Mouse (Mus musculus) lung, embryonic 16.5 days (tissue): ENCODE measurements around the gene Fggy. TPM values are rescaled to one million over a fixed set of nuclear protein-coding genes. Genes with fewer than 3 reads are reported as not detected.

Experiments
- ATAC-seq: fragments of 200-750 bp; cut with Nextera tagmentation; 2 replicates; pipeline ENCODE4 v1.8.0; 2017; ENCODE audit warnings: low read depth, mild to moderate bottlenecking, moderate library complexity
- H3K27ac ChIP-seq: fragments of 300-500 bp; sonication (generic); 2 replicates; pipeline ENCODE4 v1.5.1; 2014; ENCODE audit warnings: mild to moderate bottlenecking, control low read depth, low read length
- H3K27me3 ChIP-seq: fragments of 300-500 bp; sonication (generic); 2 replicates; pipeline ENCODE4 v1.6.1; 2014; ENCODE audit warnings: low read depth, low read length, mixed read lengths; ENCODE audit not compliant: control insufficient read depth, insufficient read depth
- H3K36me3 ChIP-seq: fragments of 300-500 bp; sonication (generic); 2 replicates; pipeline ENCODE4 v1.6.1; 2014; ENCODE audit warnings: low read length; ENCODE audit not compliant: control insufficient read depth, insufficient read depth
- H3K4me1 ChIP-seq: fragments of 300-500 bp; sonication (generic); replicated peaks from 2 replicates; pipeline ENCODE4 v1.6.1; 2014; ENCODE audit warnings: low read length, mixed read lengths; ENCODE audit not compliant: control insufficient read depth, insufficient read depth
- H3K4me2 ChIP-seq: fragments of 300-500 bp; sonication (generic); 2 replicates; pipeline ENCODE4 v1.6.1; 2014; ENCODE audit warnings: low read depth, low read length, control low read depth
- H3K4me3 ChIP-seq: fragments of 300-500 bp; sonication (generic); 2 replicates; pipeline ENCODE4 v1.5.1; 2014; ENCODE audit warnings: mild to moderate bottlenecking, low read length, control low read depth
- H3K9ac ChIP-seq: fragments of 300-500 bp; sonication (generic); 2 replicates; pipeline ENCODE4 v1.6.1; 2014; ENCODE audit warnings: low read length, control low read depth
- H3K9me3 ChIP-seq: fragments of 300-500 bp; sonication (generic); 2 replicates; pipeline ENCODE4 v1.6.1; 2016; ENCODE audit warnings: low read length; ENCODE audit not compliant: control insufficient read depth
- WGBS: fragments of 180-500 bp; shearing (Covaris S2); extraction: QIAGEN DNeasy Blood & Tissue Kit; methylation state at CpG from one replicate; pipeline ENCODE4 v1.1.7; 2014; 5-methylcytosine and 5-hydroxymethylcytosine counted together
- polyA plus RNA-seq: library from polyadenylated mRNA; unstranded; fragments of >200 nt; fragmentation: Nextera tagmentation; extraction: Ambion mirVana; gene quantifications from 2 replicates; pipeline ENCODE4 v1.2.1, GENCODE M21; 2015

Gene Fggy
- polyA plus RNA-seq, 1 experiment from 2014 or later: 9.6 TPM

DNA sequence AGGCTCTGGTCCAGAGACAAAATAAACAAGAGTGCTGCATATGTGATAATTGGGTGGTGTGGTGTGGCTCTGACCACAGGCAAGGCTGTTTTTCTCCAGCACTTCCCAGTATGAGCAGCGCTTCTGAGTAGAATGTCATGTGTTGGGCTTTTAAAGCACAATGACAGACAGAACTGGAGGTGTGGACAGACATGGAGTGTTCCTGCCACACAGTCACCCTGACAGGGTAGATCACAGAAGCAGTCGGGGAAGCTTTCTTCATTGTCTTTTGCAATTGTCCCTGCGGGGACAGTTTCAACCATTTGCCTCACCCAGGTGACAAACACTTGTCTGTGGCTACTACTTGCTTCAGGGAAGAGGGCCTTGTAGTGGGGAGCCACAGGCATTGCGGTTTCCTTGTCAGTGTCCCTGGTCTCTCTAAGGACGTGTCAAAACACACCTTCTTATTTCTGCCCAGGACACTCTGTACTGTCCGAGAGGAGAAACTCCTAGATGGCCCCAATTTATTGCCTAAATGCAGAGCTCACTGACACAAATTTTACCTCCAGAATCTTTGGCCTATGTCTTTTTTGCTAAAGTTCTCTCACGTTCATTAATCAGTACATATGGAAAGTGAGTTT, 183.9 kb downstream of the Fggy start:
- Histone ChIP-seq H3K27me3 (no peaks in the 10 kb centered on the region), H3K27ac (no peak overlapping the region), H3K36me3 (no peaks in the 10 kb centered on the region), H3K9me3 (no peaks in the 10 kb centered on the region), H3K9ac (no peak overlapping the region), H3K4me1 (peaks cover 15% of the 10 kb centered on the region; the same call in 1 of the 2 replicates), H3K4me2 (no peak overlapping the region), H3K4me3 (no peak overlapping the region)
- 45% methylated on average over 7 of the region's 7 CpGs for WGBS
- ATAC-seq: no peak

DNA sequence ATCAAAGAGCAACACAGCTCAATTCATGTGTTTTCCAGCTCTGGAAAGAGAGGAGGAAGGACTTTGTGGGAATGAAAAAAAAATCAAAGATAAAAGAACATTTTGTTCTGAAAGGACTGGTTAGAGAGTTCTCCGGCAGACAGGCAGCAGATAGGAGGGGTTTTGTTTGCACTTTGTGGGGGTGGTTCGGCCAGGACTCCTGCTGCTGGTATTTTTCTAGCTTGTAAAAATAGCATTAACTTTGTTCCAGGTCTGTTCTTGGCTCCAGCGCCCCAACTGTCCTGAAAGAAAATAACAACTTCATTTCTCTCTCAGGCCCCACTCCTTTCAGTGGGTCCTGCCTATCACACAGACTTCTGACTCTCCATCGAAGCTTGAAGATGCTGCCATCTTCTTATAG, 185.7 kb downstream of the Fggy start:
- no peak for ATAC-seq
- no peaks in the 10 kb centered on the region for H3K36me3 ChIP-seq
- H3K4me1 ChIP-seq: peaks cover 15% of the 10 kb centered on the region; the same call in 1 of the 2 replicates
- 28% methylated on average over 4 of the region's 4 CpGs for WGBS
- H3K9me3 ChIP-seq: no peaks in the 10 kb centered on the region
- H3K27me3 ChIP-seq: no peaks in the 10 kb centered on the region
- H3K4me3 ChIP-seq: no peak overlapping the region
- H3K9ac ChIP-seq: no peak overlapping the region
- no peak overlapping the region for H3K4me2 ChIP-seq
- peak overlapping the region; percentile 16; the same call in 1 of the 2 replicates for H3K27ac ChIP-seq

DNA sequence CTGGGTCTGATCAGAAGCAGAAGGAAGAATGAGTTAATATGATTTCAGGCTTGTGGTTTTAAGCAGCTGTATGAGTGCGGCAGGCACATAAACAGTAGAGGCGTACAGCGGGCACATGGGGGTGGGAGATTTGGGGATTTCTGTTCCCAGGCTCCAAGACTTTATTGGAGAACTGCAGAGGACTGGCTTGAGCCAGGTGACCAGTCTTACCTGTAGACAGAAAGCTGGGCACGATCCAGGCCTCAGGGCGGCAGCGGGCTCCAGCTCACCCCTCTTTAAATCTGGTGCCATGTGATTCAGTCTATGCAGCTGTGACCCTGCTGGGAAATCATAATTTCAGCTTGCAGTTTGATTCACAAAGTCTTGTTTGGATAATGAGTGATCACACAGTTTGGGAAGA, 189.6 kb downstream of the Fggy start:
- H3K4me1 ChIP-seq: peaks cover 5% of the 10 kb centered on the region; the same call in 1 of the 2 replicates
- H3K4me3 ChIP-seq: no peak overlapping the region
- H3K4me2 ChIP-seq: no peak overlapping the region
- no peaks in the 10 kb centered on the region for H3K9me3 ChIP-seq
- no peaks in the 10 kb centered on the region for H3K27me3 ChIP-seq
- H3K36me3 ChIP-seq: no peaks in the 10 kb centered on the region
- WGBS: 88% methylated on average over 6 of the region's 6 CpGs
- no peak overlapping the region for H3K9ac ChIP-seq
- ATAC-seq: no peak
- no peak overlapping the region for H3K27ac ChIP-seq

DNA sequence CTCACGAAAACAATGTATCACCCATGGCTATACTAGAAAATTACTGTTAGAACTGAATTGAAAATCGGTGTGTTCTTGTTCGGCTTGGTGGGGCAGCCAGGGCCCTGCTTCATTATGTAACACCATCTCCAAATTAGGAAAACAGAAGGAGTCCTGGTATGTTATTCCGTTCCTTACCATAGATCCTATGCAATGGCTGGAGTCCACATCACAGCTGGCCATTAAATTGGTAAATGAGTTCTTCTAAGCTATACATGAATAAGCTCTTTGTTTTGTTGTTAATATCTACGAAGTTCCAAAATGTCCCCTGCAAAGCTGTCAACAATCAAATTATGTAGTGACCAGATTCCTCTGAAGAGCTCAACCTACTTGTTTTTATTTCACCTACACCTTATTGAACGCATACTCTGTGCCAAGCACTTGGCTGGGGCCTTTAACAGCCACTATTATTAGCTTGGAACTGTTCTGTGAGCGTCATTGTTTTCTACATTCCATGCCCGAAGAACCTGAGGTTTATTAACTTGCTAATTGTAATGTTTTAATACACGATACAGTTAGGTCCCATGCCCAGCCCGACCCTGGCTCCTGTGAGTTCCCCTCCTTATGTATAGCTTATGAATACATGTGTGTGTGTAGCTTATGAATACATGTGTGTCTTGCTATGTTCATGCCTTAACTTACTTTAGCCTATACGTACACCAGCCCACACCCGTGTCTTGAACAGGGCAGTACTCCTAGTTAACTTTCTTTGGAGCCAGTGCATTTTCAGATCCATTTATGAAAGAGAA, 190.3 kb downstream of the Fggy start:
- Histone ChIP-seq H3K36me3 (no peaks in the 10 kb centered on the region), H3K4me1 (peaks cover 5% of the 10 kb centered on the region; the same call in 1 of the 2 replicates), H3K4me3 (no peak overlapping the region), H3K9ac (no peak overlapping the region), H3K4me2 (no peak overlapping the region), H3K27ac (no peak overlapping the region), H3K27me3 (no peaks in the 10 kb centered on the region), H3K9me3 (no peaks in the 10 kb centered on the region)
- no peak for ATAC-seq
- 85% methylated on average over 12 of the region's 12 CpGs for WGBS

- Histone ChIP-seq H3K36me3 (no peaks in the 10 kb centered on the region), H3K4me3 (no peak overlapping the region), H3K27me3 (no peaks in the 10 kb centered on the region), H3K9ac (no peak overlapping the region), H3K27ac (no peak overlapping the region), H3K4me2 (no peak overlapping the region), H3K9me3 (no peaks in the 10 kb centered on the region), H3K4me1 (no peaks in the 10 kb centered on the region)
- peak; percentile 49 for ATAC-seq
- WGBS: 61% methylated on average over 5 of the region's 5 CpGs
These were observed 192.9 kb downstream of the Fggy start for GRCm38 (mm10) chr4:95750186-95750585.

GRCm38 (mm10) chr4:95752538-95753188, 195.4 kb downstream of the Fggy start:
- Histone ChIP-seq H3K27me3 (no peaks in the 10 kb centered on the region), H3K4me1 (no peaks in the 10 kb centered on the region), H3K9ac (no peak overlapping the region), H3K9me3 (no peaks in the 10 kb centered on the region), H3K27ac (no peak overlapping the region), H3K4me3 (no peak overlapping the region), H3K4me2 (no peak overlapping the region), H3K36me3 (no peaks in the 10 kb centered on the region)
- no peak for ATAC-seq
- 74% methylated on average over 6 of the region's 6 CpGs for whole genome bisulfite sequencing

GRCm38 (mm10) chr4:95759027-95759731, 201.9 kb downstream of the Fggy start:
- H3K9ac ChIP-seq: no peak overlapping the region
- H3K36me3 ChIP-seq: no peaks in the 10 kb centered on the region
- no peak overlapping the region for H3K27ac ChIP-seq
- H3K9me3 ChIP-seq: no peaks in the 10 kb centered on the region
- no peaks in the 10 kb centered on the region; the same call in 1 of the 2 replicates for H3K4me1 ChIP-seq
- H3K4me2 ChIP-seq: no peak overlapping the region
- no peak for ATAC-seq
- H3K27me3 ChIP-seq: no peaks in the 10 kb centered on the region
- no peak overlapping the region for H3K4me3 ChIP-seq
- WGBS: 54% methylated on average over 5 of the region's 5 CpGs

- Histone ChIP-seq H3K27ac (no peak overlapping the region), H3K4me3 (no peak overlapping the region), H3K9me3 (no peaks in the 10 kb centered on the region), H3K4me2 (no peak overlapping the region), H3K27me3 (no peaks in the 10 kb centered on the region), H3K36me3 (no peaks in the 10 kb centered on the region), H3K9ac (no peak overlapping the region), H3K4me1 (no peaks in the 10 kb centered on the region; the same call in 1 of the 2 replicates)
- 40% methylated on average over 2 of the region's 2 CpGs for WGBS
- peak; percentile 52; the same call in 1 of the 2 replicates for ATAC-seq
These were observed 208.1 kb downstream of the Fggy start for GRCm38 (mm10) chr4:95765359-95765758.

DNA sequence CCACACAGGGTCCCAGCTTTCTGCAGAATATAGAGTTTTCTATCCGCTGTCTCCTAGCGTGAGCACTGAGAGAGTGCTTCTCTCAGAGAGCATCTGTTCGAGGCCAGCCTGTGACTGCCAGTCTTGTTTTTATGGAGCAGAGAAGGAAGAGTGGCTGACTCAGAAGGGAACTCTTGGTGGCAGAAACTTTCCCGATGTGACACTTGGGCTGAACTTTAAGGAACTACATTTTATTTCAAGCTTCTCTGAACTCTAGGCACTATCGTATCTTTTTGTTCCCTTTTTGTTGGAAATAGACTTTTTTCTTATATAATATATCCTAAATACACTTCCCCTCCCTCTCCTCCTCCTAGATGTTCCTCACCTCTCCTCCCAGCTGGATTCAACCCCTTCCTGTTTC, 213.2 kb downstream of the Fggy start:
- ATAC-seq: no peak
- H3K4me1 ChIP-seq: peaks cover 3% of the 10 kb centered on the region; the same call in 1 of the 2 replicates
- no peak overlapping the region for H3K4me3 ChIP-seq
- no peaks in the 10 kb centered on the region for H3K36me3 ChIP-seq
- no peak overlapping the region for H3K27ac ChIP-seq
- H3K4me2 ChIP-seq: no peak overlapping the region
- WGBS: 77% methylated on average over 5 of the region's 5 CpGs
- no peaks in the 10 kb centered on the region for H3K27me3 ChIP-seq
- no peak overlapping the region for H3K9ac ChIP-seq
- no peaks in the 10 kb centered on the region for H3K9me3 ChIP-seq
